22 mouse cellular contexts compared by ENCODE assay signal in the genomic region with DNA sequence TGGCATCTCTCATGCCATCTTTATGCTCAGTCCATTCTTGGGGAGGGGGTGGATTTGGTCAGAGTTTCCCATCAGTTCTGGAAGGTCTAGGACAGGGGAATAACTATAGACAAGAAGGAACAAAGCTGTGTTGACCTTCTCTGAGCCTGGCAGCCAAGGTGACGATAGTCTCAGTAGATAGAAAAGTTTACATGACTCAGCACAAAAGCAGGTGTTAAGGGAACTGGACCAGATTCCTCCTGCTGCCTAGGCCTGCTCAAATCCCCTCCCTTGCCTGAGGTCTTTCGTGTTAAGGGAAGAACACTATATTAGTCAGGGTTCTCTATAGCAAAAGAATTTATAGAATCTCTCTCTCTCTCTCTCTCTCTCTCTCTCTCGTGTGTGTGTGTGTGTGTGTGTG. TPM values are rescaled to one million over a fixed set of nuclear protein-coding genes. Genes with fewer than 3 reads are reported as not detected.
A peak's percentile ranks its signal among the peaks of the same experiment; 100 is the strongest.
DNase-seq lines count a peak whose midpoint lies in the region; ATAC-seq lines count a peak whose summit lies in the region.
"Had no signal": no experiment of that assay in that cellular context is flagged by ENCODE, and none has a peak within 500 bp of the region (broad histone marks: within the 10 kb centered on the region; RNA-seq: fewer than 3 reads in every experiment).

No protein-coding gene starts in this region.

- H3K4me1 ChIP-seq in midbrain, embryonic 15.5 days, result no peaks in the 10 kb centered on the region
- H3K4me1 ChIP-seq in hindbrain, embryonic 10.5 days (replicated peaks), result no peaks in the 10 kb centered on the region
- H3K4me1 ChIP-seq: forebrain, embryonic 12.5 days; heart, embryonic 15.5 days; intestine, embryonic 15.5 days had no signal

- no peak overlapping the region for H3K27ac ChIP-seq in midbrain, embryonic 15.5 days
- no peak overlapping the region for H3K27ac ChIP-seq in hindbrain, embryonic 10.5 days
- H3K27ac ChIP-seq: embryonic facial prominence, embryonic 15.5 days; forebrain, embryonic 12.5 days; heart, adult 2 months; heart, embryonic 15.5 days; hindbrain, embryonic 14.5 days; intestine, embryonic 15.5 days had no signal

- no peak overlapping the region for H3K9ac ChIP-seq in midbrain, embryonic 15.5 days
- H3K9ac ChIP-seq: embryonic facial prominence, embryonic 15.5 days; forebrain, embryonic 12.5 days; heart, embryonic 15.5 days; hindbrain, embryonic 14.5 days; intestine, embryonic 15.5 days had no signal

- no peaks in the 10 kb centered on the region for H3K27me3 ChIP-seq in midbrain, embryonic 15.5 days (replicated peaks)
- no peaks in the 10 kb centered on the region for H3K27me3 ChIP-seq in hindbrain, embryonic 10.5 days (ENCODE audit: insufficient read depth, poor library complexity, severe bottlenecking)
- H3K27me3 ChIP-seq: embryonic facial prominence, embryonic 15.5 days; forebrain, embryonic 12.5 days; heart, embryonic 15.5 days; intestine, embryonic 15.5 days had no signal

- no peaks in the 10 kb centered on the region for H3K36me3 ChIP-seq in midbrain, embryonic 15.5 days (replicated peaks)
- H3K36me3 ChIP-seq in hindbrain, embryonic 10.5 days, result no peaks in the 10 kb centered on the region
- H3K36me3 ChIP-seq: embryonic facial prominence, embryonic 15.5 days; forebrain, embryonic 12.5 days; heart, embryonic 15.5 days; intestine, embryonic 15.5 days had no signal

- H3K9me3 ChIP-seq in midbrain, embryonic 15.5 days, result no peaks in the 10 kb centered on the region
- no peaks in the 10 kb centered on the region for H3K9me3 ChIP-seq in hindbrain, embryonic 10.5 days
- H3K9me3 ChIP-seq: embryonic facial prominence, embryonic 15.5 days; forebrain, embryonic 12.5 days; heart, embryonic 15.5 days; intestine, embryonic 15.5 days had no signal

- H3K4me3 ChIP-seq in midbrain, embryonic 15.5 days, result no peak overlapping the region
- no peak overlapping the region for H3K4me3 ChIP-seq in hindbrain, embryonic 10.5 days
- H3K4me3 ChIP-seq: embryonic facial prominence, embryonic 15.5 days; forebrain, embryonic 12.5 days; heart, adult 2 months; heart, embryonic 15.5 days; intestine, embryonic 15.5 days had no signal

- 0 out of 2 replicates have a peak, but pooled peaks have one; percentile 42 for ATAC-seq in megakaryocyte progenitor cell, adult 5-6 weeks (replicated peaks; ENCODE audit: poor library complexity)
- no peak for ATAC-seq in midbrain, embryonic 15.5 days (replicated peaks)
- ATAC-seq: forebrain, embryonic 16.5 days; intestine, embryonic 15.5 days had no signal

- no peak overlapping the region for H3K4me2 ChIP-seq in midbrain, embryonic 15.5 days
- H3K4me2 ChIP-seq: embryonic facial prominence, embryonic 15.5 days; forebrain, embryonic 12.5 days; heart, embryonic 11.5 days; heart, embryonic 15.5 days; hindbrain, embryonic 14.5 days; intestine, embryonic 15.5 days had no signal

- WGBS in midbrain, embryonic 15.5 days, result 80% methylated on average over 3 of the region's 3 CpGs
- WGBS in hindbrain, embryonic 10.5 days, result 72% methylated on average over 3 of the region's 3 CpGs

- DNase-seq in 3T3-L1 (ENCODE audit: low read depth, low spot score) (peak; percentile 49), ES-CJ7 (ENCODE audit: low read depth, low spot score) (peak; percentile 52), ZHBTc4 (ENCODE audit: low read depth, low spot score) (peak; percentile 55)
- no peak for DNase-seq in hindbrain, embryonic 10.5 days (ENCODE audit: low spot score)
- DNase-seq in ovary, adult 18-20 months (ENCODE audit: low spot score), result no peak
- DNase-seq: adrenal gland, postnatal 10 days; cerebellum, adult 11-12 months; cerebellum, adult 9-10 months; cerebellum, postnatal 25 days; gastrocnemius, postnatal 14 days; heart, adult 2 months; heart, postnatal 14 days had no signal

RNA-seq across cellular contexts. Expression of a gene that starts 13.9 kb away (rescaled TPM):
- total RNA-seq in megakaryocyte progenitor cell, adult 5-6 weeks (2015), result 137 and 142 TPM in 2 replicates
- total RNA-seq in megakaryocyte progenitor cell, adult 5-6 weeks (2017), result 50.5 and 56.6 TPM in 2 replicates
- polyA plus RNA-seq in midbrain, embryonic 15.5 days (2015; fragmentation: Nextera tagmentation; extraction: Ambion mirVana), result 234 and 240 TPM in 2 replicates
- polyA plus RNA-seq in hindbrain, embryonic 10.5 days (2016; fragmentation: Nextera tagmentation; extraction: Ambion mirVana), result 90.8 and 119 TPM in 2 replicates

RNA-seq across cellular contexts. Expression of a gene that starts 25.3 kb away (rescaled TPM):
- 46.9 and 53.0 TPM in 2 replicates for total RNA-seq in megakaryocyte progenitor cell, adult 5-6 weeks (2015)
- 6.4 and 6.6 TPM in 2 replicates for total RNA-seq in megakaryocyte progenitor cell, adult 5-6 weeks (2017)
- 35.4 and 36.5 TPM in 2 replicates for polyA plus RNA-seq in midbrain, embryonic 15.5 days (2015; fragmentation: Nextera tagmentation; extraction: Ambion mirVana)
- polyA plus RNA-seq in hindbrain, embryonic 10.5 days (2016; fragmentation: Nextera tagmentation; extraction: Ambion mirVana), result 17.7 and 23.7 TPM in 2 replicates

RNA-seq across cellular contexts. Expression of a gene that starts 56.6 kb away (rescaled TPM):
- 95.7 and 103 TPM in 2 replicates for total RNA-seq in megakaryocyte progenitor cell, adult 5-6 weeks (2015)
- 88.1 and 104 TPM in 2 replicates for total RNA-seq in megakaryocyte progenitor cell, adult 5-6 weeks (2017)
- 108 and 129 TPM in 2 replicates for polyA plus RNA-seq in midbrain, embryonic 15.5 days (2015; fragmentation: Nextera tagmentation; extraction: Ambion mirVana)
- 102 and 138 TPM in 2 replicates for polyA plus RNA-seq in hindbrain, embryonic 10.5 days (2016; fragmentation: Nextera tagmentation; extraction: Ambion mirVana)

RNA-seq across cellular contexts. Expression of a gene that starts 57.5 kb away (rescaled TPM):
- total RNA-seq in megakaryocyte progenitor cell, adult 5-6 weeks (2015), result not detected in 2 replicates
- not detected in 2 replicates for total RNA-seq in megakaryocyte progenitor cell, adult 5-6 weeks (2017)
- 1.0 and 1.1 TPM in 2 replicates for polyA plus RNA-seq in midbrain, embryonic 15.5 days (2015; fragmentation: Nextera tagmentation; extraction: Ambion mirVana)
- 0.61 and 0.73 TPM in 2 replicates for polyA plus RNA-seq in hindbrain, embryonic 10.5 days (2016; fragmentation: Nextera tagmentation; extraction: Ambion mirVana)
- total RNA-seq: heart, adult 2 months; heart, postnatal 14 days; hematopoietic stem cell, adult 5-6 weeks had no signal

Comparison
In these comparisons a context has a peak if more than half of its experiments do, and no peak if none do; other contexts are left out.
1. DNase-seq: peak in 3T3-L1 (single experiment), ES-CJ7 (single experiment) and ZHBTc4 (single experiment); none in hindbrain, embryonic 10.5 days (single experiment) and ovary, adult 18-20 months (single experiment).